Mouse (Mus musculus): ENCODE results near the gene Arl15.

Arl15 gene

GRCm38 (mm10) chr13:114074471-114074870 is 280.2 kb downstream of the Arl15 start:
- DNase-seq: no peak

- DNase-seq: peak; percentile 74
Observed at GRCm38 (mm10) chr13:114075724-114076384, 281.5 kb downstream of the Arl15 start.

GRCm38 (mm10) chr13:114077181-114077580 is 282.9 kb downstream of the Arl15 start:
- no peak for DNase-seq

GRCm38 (mm10) chr13:114077584-114078270 is 283.4 kb downstream of the Arl15 start:
- DNase-seq: no peak

GRCm38 (mm10) chr13:114078851-114079250 is 284.5 kb downstream of the Arl15 start:
- no peak for DNase-seq

- DNase-seq: no peak
Observed at GRCm38 (mm10) chr13:114079751-114080150, 285.4 kb downstream of the Arl15 start.

GRCm38 (mm10) chr13:114080491-114080890 is 286.2 kb downstream of the Arl15 start:
- no peak for DNase-seq

GRCm38 (mm10) chr13:114083570-114084138 is 289.3 kb downstream of the Arl15 start:
- peak; percentile 63 for DNase-seq

- no peak for DNase-seq
Observed at GRCm38 (mm10) chr13:114085442-114085841, 291.1 kb downstream of the Arl15 start.

- peak; percentile 4 for DNase-seq
Observed at GRCm38 (mm10) chr13:114086325-114086724, 292.0 kb downstream of the Arl15 start.

- no peak for DNase-seq
Observed at GRCm38 (mm10) chr13:114086801-114087200, 292.5 kb downstream of the Arl15 start.

- no peak for DNase-seq
Observed at GRCm38 (mm10) chr13:114087696-114088465, 293.6 kb downstream of the Arl15 start.

- no peak for DNase-seq
Observed at GRCm38 (mm10) chr13:114090786-114091185, 296.5 kb downstream of the Arl15 start.

- no peak for DNase-seq
Observed at GRCm38 (mm10) chr13:114091231-114091630, 296.9 kb downstream of the Arl15 start.

- peak; percentile 39 for DNase-seq
Observed at GRCm38 (mm10) chr13:114094151-114094875, 300.0 kb downstream of the Arl15 start.

GRCm38 (mm10) chr13:114095440-114095839 is 301.1 kb downstream of the Arl15 start:
- no peak for DNase-seq

GRCm38 (mm10) chr13:114096386-114096785 is 302.1 kb downstream of the Arl15 start:
- no peak for DNase-seq

- no peak for DNase-seq
Observed at GRCm38 (mm10) chr13:114101155-114101554, 306.9 kb downstream of the Arl15 start.

GRCm38 (mm10) chr13:114106083-114106482 is 311.8 kb downstream of the Arl15 start:
- no peak for DNase-seq

- no peak for DNase-seq
Observed at GRCm38 (mm10) chr13:114107499-114107898, 313.2 kb downstream of the Arl15 start.

GRCm38 (mm10) chr13:114109441-114109840 is 315.1 kb downstream of the Arl15 start:
- DNase-seq: no peak

GRCm38 (mm10) chr13:114109845-114110244 is 315.5 kb downstream of the Arl15 start:
- no peak for DNase-seq

GRCm38 (mm10) chr13:114113516-114113915 is 319.2 kb downstream of the Arl15 start:
- no peak for DNase-seq

All from lung, postnatal 36 days (tissue).